Mouse (Mus musculus) hindlimb bud, embryonic 11.5 days (tissue): ENCODE measurements around the gene Myod1.

Experiments used
- DNase-seq: peaks from one replicate; pipeline ENCODE4 v3.0.0-alpha.2; 2012; ENCODE audit warnings: low read depth, low spot score; ENCODE audit errors: extremely low spot score

Gene Myod1

GRCm38 (mm10) chr7:46376172-46377007 lies at the start of gene Myod1:
TSS of gene Myod1 (plus strand) at chr7:46376474.
- no peak for DNase-seq

GRCm38 (mm10) chr7:46327896-46328295 lies 48.4 kb upstream of the Myod1 start:
- DNase-seq = no peak

- no peak for DNase-seq
Measured at GRCm38 (mm10) chr7:46337397-46337796, 38.9 kb upstream of the Myod1 start.

- peak; percentile 24 for DNase-seq
Measured at GRCm38 (mm10) chr7:46339818-46340217, 36.5 kb upstream of the Myod1 start.

GRCm38 (mm10) chr7:46340295-46340694 lies 36.0 kb upstream of the Myod1 start:
- DNase-seq = no peak

- DNase-seq = no peak
Measured at GRCm38 (mm10) chr7:46341471-46341870, 34.8 kb upstream of the Myod1 start.

GRCm38 (mm10) chr7:46347692-46348091 lies 28.6 kb upstream of the Myod1 start:
- no peak for DNase-seq

- no peak for DNase-seq
Measured at GRCm38 (mm10) chr7:46348813-46349212, 27.5 kb upstream of the Myod1 start.

GRCm38 (mm10) chr7:46350119-46350702 lies 26.1 kb upstream of the Myod1 start:
- DNase-seq = no peak

GRCm38 (mm10) chr7:46352748-46353147 lies 23.5 kb upstream of the Myod1 start:
- DNase-seq = no peak

GRCm38 (mm10) chr7:46353216-46353615 lies 23.1 kb upstream of the Myod1 start:
- DNase-seq = no peak

- no peak for DNase-seq
Measured at GRCm38 (mm10) chr7:46353875-46354274, 22.4 kb upstream of the Myod1 start.

GRCm38 (mm10) chr7:46361776-46362175 lies 14.5 kb upstream of the Myod1 start:
- DNase-seq = no peak

- no peak for DNase-seq
Measured at GRCm38 (mm10) chr7:46364154-46364553, 12.1 kb upstream of the Myod1 start.

- DNase-seq = no peak
Measured at GRCm38 (mm10) chr7:46365810-46366209, 10.5 kb upstream of the Myod1 start.

GRCm38 (mm10) chr7:46371104-46371503 lies 5.2 kb upstream of the Myod1 start:
- DNase-seq = no peak

- DNase-seq = no peak
Measured at GRCm38 (mm10) chr7:46377008-46377346, 703 bp downstream of the Myod1 start.

GRCm38 (mm10) chr7:46378123-46378522 lies 1.8 kb downstream of the Myod1 start:
- no peak for DNase-seq

GRCm38 (mm10) chr7:46378983-46379382 lies 2.7 kb downstream of the Myod1 start:
- peak; percentile 20 for DNase-seq

GRCm38 (mm10) chr7:46380625-46381024 lies 4.4 kb downstream of the Myod1 start:
- DNase-seq = no peak

GRCm38 (mm10) chr7:46387430-46387829 lies 11.2 kb downstream of the Myod1 start:
- DNase-seq = no peak

GRCm38 (mm10) chr7:46389456-46390085 lies 13.3 kb downstream of the Myod1 start:
- no peak for DNase-seq
